Mouse (Mus musculus) embryonic facial prominence, embryonic 12.5 days (tissue): ENCODE results near the gene Eif3j1. TPM values are rescaled to one million over a fixed set of nuclear protein-coding genes. Genes with fewer than 3 reads are reported as not detected.
"Not testable (repeated sequence)": the region's sequence is repeated elsewhere in the genome, so short reads cannot be mapped to it uniquely, and the experiment has no call there.

Experiments
- ATAC-seq: fragments of 200-750 bp; cut with Nextera tagmentation; 2 replicates; pipeline ENCODE4 v1.8.0; 2017; ENCODE audit not compliant: insufficient number of reproducible peaks, insufficient read depth, low FRiP score, low TSS enrichment
- H3K27ac ChIP-seq: fragments of 300-500 bp; sonication (generic); 2 replicates; pipeline ENCODE4 v1.5.1; 2016; ENCODE audit warnings: mild to moderate bottlenecking
- H3K27me3 ChIP-seq: fragments of 300-500 bp; sonication (generic); 2 replicates; pipeline ENCODE4 v1.6.1; 2016; ENCODE audit warnings: mild to moderate bottlenecking, moderate library complexity
- H3K36me3 ChIP-seq: fragments of 300-500 bp; sonication (generic); 2 replicates; pipeline ENCODE4 v1.6.1; 2016; ENCODE audit warnings: mild to moderate bottlenecking
- H3K4me1 ChIP-seq: fragments of 300-500 bp; sonication (generic); 2 replicates; pipeline ENCODE4 v1.6.1; 2016
- H3K4me2 ChIP-seq: fragments of 300-500 bp; sonication (generic); replicated peaks from 2 replicates; pipeline ENCODE4 v1.6.1; 2016; ENCODE audit warnings: mild to moderate bottlenecking, moderate library complexity
- H3K4me3 ChIP-seq: fragments of 300-500 bp; sonication (generic); 2 replicates; pipeline ENCODE4 v1.5.1; 2016; ENCODE audit warnings: mild to moderate bottlenecking
- H3K9ac ChIP-seq: fragments of 300-500 bp; sonication (generic); 2 replicates; pipeline ENCODE4 v1.6.1; 2016; ENCODE audit warnings: mild to moderate bottlenecking, moderate library complexity
- H3K9me3 ChIP-seq: fragments of 300-500 bp; sonication (generic); 2 replicates; pipeline ENCODE4 v1.6.1; 2016; ENCODE audit warnings: mild to moderate bottlenecking, moderate library complexity
- WGBS: fragments of 180-500 bp; shearing (Covaris S2); methylation state at CpG from one replicate; pipeline ENCODE4 v1.1.7; 2016; 5-methylcytosine and 5-hydroxymethylcytosine counted together
- polyA plus RNA-seq: library from polyadenylated mRNA; unstranded; fragments of >200 nt; fragmentation: Nextera tagmentation; extraction: Ambion mirVana; gene quantifications from 2 replicates; pipeline ENCODE4 v1.2.1, GENCODE M21; 2016

Gene Eif3j1
- polyA plus RNA-seq, result 13.5 and 14.3 TPM in 2 replicates

- H3K27me3 ChIP-seq, result no peaks in the 10 kb centered on the region
- no peaks in the 10 kb centered on the region for H3K36me3 ChIP-seq
- H3K9me3 ChIP-seq, result no peaks in the 10 kb centered on the region
- ATAC-seq, result peak; percentile 99
- H3K4me1 ChIP-seq, result no peaks in the 10 kb centered on the region
- peak within 1 kb of the TSS; percentile 86 for H3K4me3 ChIP-seq
- H3K4me2 ChIP-seq, result peak within 1 kb of the TSS; percentile 75
- 1% methylated on average over 31 of the region's 67 CpGs for WGBS
- peak within 1 kb of the TSS; percentile 91 for H3K9ac ChIP-seq
- peak within 1 kb of the TSS; percentile 91 for H3K27ac ChIP-seq
Measured at GRCm38 (mm10) chr2:122027862-122028755, at the start of gene Eif3j1. Gene Eif3j1, plus strand, starts transcription at chr2:122028546.

GRCm38 (mm10) chr2:121995738-121996137 lies 32.6 kb upstream of the Eif3j1 start:
- Histone ChIP-seq H3K9ac (no peak overlapping the region), H3K9me3 (no peaks in the 10 kb centered on the region), H3K4me3 (no peak overlapping the region), H3K27ac (no peak overlapping the region), H3K4me2 (no peak overlapping the region), H3K4me1 (no peaks in the 10 kb centered on the region), H3K27me3 (no peaks in the 10 kb centered on the region), H3K36me3 (peaks cover 25% of the 10 kb centered on the region)
- 86% methylated on average over 1 of the region's 1 CpGs for WGBS
- no peak for ATAC-seq

GRCm38 (mm10) chr2:122008832-122009231 lies 19.5 kb upstream of the Eif3j1 start:
- H3K4me2 ChIP-seq, result no peak overlapping the region
- no peak for ATAC-seq
- H3K36me3 ChIP-seq, result peaks cover 37% of the 10 kb centered on the region
- H3K9ac ChIP-seq, result no peak overlapping the region
- no peaks in the 10 kb centered on the region for H3K4me1 ChIP-seq
- H3K27me3 ChIP-seq, result no peaks in the 10 kb centered on the region
- H3K9me3 ChIP-seq, result no peaks in the 10 kb centered on the region
- 61% methylated on average over 3 of the region's 3 CpGs for WGBS
- H3K4me3 ChIP-seq, result no peak overlapping the region
- no peak overlapping the region for H3K27ac ChIP-seq

- Histone ChIP-seq H3K9ac (no peak overlapping the region), H3K4me3 (no peak overlapping the region), H3K4me1 (no peaks in the 10 kb centered on the region), H3K9me3 (no peaks in the 10 kb centered on the region), H3K36me3 (peaks cover 33% of the 10 kb centered on the region), H3K27ac (no peak overlapping the region), H3K4me2 (no peak overlapping the region), H3K27me3 (no peaks in the 10 kb centered on the region)
- ATAC-seq, result no peak
- 86% methylated on average over 7 of the region's 7 CpGs for WGBS
Measured at GRCm38 (mm10) chr2:122011441-122011840, 16.9 kb upstream of the Eif3j1 start.

GRCm38 (mm10) chr2:122018705-122019104 lies 9.6 kb upstream of the Eif3j1 start:
- H3K4me3 ChIP-seq, result no peak overlapping the region
- H3K27me3 ChIP-seq, result no peaks in the 10 kb centered on the region
- WGBS, result 57% methylated on average over 1 of the region's 1 CpGs
- H3K27ac ChIP-seq, result no peak overlapping the region
- no peak overlapping the region for H3K9ac ChIP-seq
- H3K9me3 ChIP-seq, result no peaks in the 10 kb centered on the region
- H3K36me3 ChIP-seq, result 0 out of 2 replicates have a peak, but pooled peaks cover 9% of the 10 kb centered on the region
- H3K4me2 ChIP-seq, result no peak overlapping the region
- H3K4me1 ChIP-seq, result no peaks in the 10 kb centered on the region
- ATAC-seq, result no peak

- Histone ChIP-seq H3K4me1 (no peaks in the 10 kb centered on the region), H3K36me3 (no peaks in the 10 kb centered on the region), H3K9me3 (no peaks in the 10 kb centered on the region), H3K4me3 (no peak overlapping the region), H3K9ac (no peak overlapping the region), H3K27ac (no peak overlapping the region), H3K4me2 (no peak overlapping the region), H3K27me3 (no peaks in the 10 kb centered on the region)
- WGBS, result 80% methylated on average over 2 of the region's 2 CpGs
- no peak for ATAC-seq
Measured at GRCm38 (mm10) chr2:122022284-122022683, 6.1 kb upstream of the Eif3j1 start.

- not testable (repeated sequence) for H3K27ac ChIP-seq, H3K4me3 ChIP-seq, H3K4me1 ChIP-seq, ATAC-seq, H3K9ac ChIP-seq, H3K27me3 ChIP-seq, H3K36me3 ChIP-seq, H3K9me3 ChIP-seq
- WGBS, result 93% methylated on average over 10 of the region's 10 CpGs
- peak overlapping the region; percentile 75 for H3K4me2 ChIP-seq
Measured at GRCm38 (mm10) chr2:122027091-122027490, 1.3 kb upstream of the Eif3j1 start.

GRCm38 (mm10) chr2:122028756-122029700 lies 682 bp downstream of the Eif3j1 start:
- Histone ChIP-seq H3K27ac (peak overlapping the region; percentile 91), H3K4me2 (peak overlapping the region; percentile 75), H3K9me3 (no peaks in the 10 kb centered on the region), H3K36me3 (no peaks in the 10 kb centered on the region), H3K9ac (peak overlapping the region; percentile 91), H3K27me3 (no peaks in the 10 kb centered on the region), H3K4me1 (no peaks in the 10 kb centered on the region), H3K4me3 (peak overlapping the region; percentile 86)
- WGBS, result 1% methylated on average over 70 of the region's 71 CpGs
- peak; percentile 67 for ATAC-seq

GRCm38 (mm10) chr2:122031970-122032369 lies 3.6 kb downstream of the Eif3j1 start:
- Histone ChIP-seq H3K36me3 (no peaks in the 10 kb centered on the region), H3K4me1 (no peaks in the 10 kb centered on the region), H3K4me3 (no peak overlapping the region), H3K4me2 (no peak overlapping the region), H3K9me3 (no peaks in the 10 kb centered on the region), H3K27me3 (no peaks in the 10 kb centered on the region), H3K27ac (no peak overlapping the region), H3K9ac (no peak overlapping the region)
- 70% methylated on average over 6 of the region's 6 CpGs for WGBS
- no peak for ATAC-seq

- H3K36me3 ChIP-seq, result no peaks in the 10 kb centered on the region
- H3K27me3 ChIP-seq, result no peaks in the 10 kb centered on the region
- H3K4me1 ChIP-seq, result no peaks in the 10 kb centered on the region
- H3K4me3 ChIP-seq, result no peak overlapping the region
- no peak for ATAC-seq
- WGBS, result 92% methylated on average over 3 of the region's 3 CpGs
- H3K4me2 ChIP-seq, result no peak overlapping the region
- no peak overlapping the region for H3K27ac ChIP-seq
- no peaks in the 10 kb centered on the region for H3K9me3 ChIP-seq
- H3K9ac ChIP-seq, result no peak overlapping the region
Measured at GRCm38 (mm10) chr2:122036064-122036463, 7.7 kb downstream of the Eif3j1 start.

GRCm38 (mm10) chr2:122043926-122044325 lies 15.6 kb downstream of the Eif3j1 start:
- no peak overlapping the region for H3K4me2 ChIP-seq
- no peak overlapping the region for H3K27ac ChIP-seq
- H3K9ac ChIP-seq, result no peak overlapping the region
- H3K4me3 ChIP-seq, result no peak overlapping the region
- H3K27me3 ChIP-seq, result no peaks in the 10 kb centered on the region
- H3K4me1 ChIP-seq, result no peaks in the 10 kb centered on the region
- peaks cover 26% of the 10 kb centered on the region for H3K36me3 ChIP-seq
- no peak for ATAC-seq
- H3K9me3 ChIP-seq, result no peaks in the 10 kb centered on the region
